Mouse (Mus musculus): Measurements from ENCODE around the gene Inpp4a.

DNA sequence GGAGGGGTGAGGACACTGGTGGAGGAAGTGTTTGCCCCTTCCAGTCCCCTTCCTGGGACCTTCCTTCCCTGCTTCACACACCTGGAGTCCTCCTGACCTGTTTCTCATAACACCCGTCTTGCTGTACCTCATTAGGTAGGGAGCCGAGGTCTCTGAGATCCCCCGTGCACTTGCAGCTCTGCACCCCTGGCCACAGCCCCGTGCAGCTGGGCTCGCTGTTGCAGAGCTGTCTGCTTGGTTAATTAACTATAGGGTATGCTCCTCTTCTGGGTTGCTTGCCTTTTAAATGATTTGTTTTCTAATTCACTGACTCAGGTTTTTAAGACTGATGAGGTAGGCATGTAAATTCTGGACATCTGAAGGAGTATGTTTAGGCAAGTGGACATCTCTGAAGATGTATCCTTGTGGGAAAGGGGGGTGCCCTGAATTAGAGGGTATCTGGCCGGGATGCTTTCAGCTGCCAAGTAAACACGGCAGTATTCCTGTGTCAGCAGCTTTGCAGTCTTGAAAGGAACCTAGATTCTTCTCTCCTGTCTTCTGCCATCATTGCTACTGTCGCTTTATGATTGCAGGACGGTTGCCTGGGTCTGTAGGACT, 6.1 kb downstream of the Inpp4a start:
- TF ChIP-seq ZNF384 (IDR thresholded peaks at IDR 0.05; ENCODE audit: low read depth, low read length) (no peak), ZC3H11A (IDR thresholded peaks at IDR 0.05; ENCODE audit: borderline replicate concordance, low read depth, low read length) (no peak), CHD2 (IDR thresholded peaks at IDR 0.05; ENCODE audit: low read depth, low read length) (no peak), HCFC1 (IDR thresholded peaks at IDR 0.05; ENCODE audit: borderline replicate concordance, insufficient read depth, low read length) (no peak)
